Mouse (Mus musculus) cerebellum, adult 2 months (tissue): ENCODE results near the gene Gm17087.

Experiments used
- CTCF ChIP-seq: fragments of 200-500 bp; IDR thresholded peaks from 2 replicates; pipeline ENCODE4 v1.5.1; 2011; ENCODE audit warnings: low read depth, mild to moderate bottlenecking, control low read depth, low read length, moderate library complexity, borderline replicate concordance; ENCODE audit not compliant: insufficient read depth
- POLR2A ChIP-seq: fragments of 200-500 bp; IDR thresholded peaks from 2 replicates; pipeline ENCODE4 v1.6.1; 2011; ENCODE audit warnings: low read length, control low read depth, borderline replicate concordance; ENCODE audit not compliant: insufficient read depth

- TF ChIP-seq CTCF (no peak), POLR2A (no peak)
Measured at GRCm38 (mm10) chr17:8551641-8552040, 15.1 kb downstream of the Gm17087 start.
